Mouse (Mus musculus): ENCODE measurements at regions not wholly inside any gene's neighbourhood (a gene's known extent, or its start where the extent isn't known, plus 50 kb on each side); places are given as distances from the start of the nearest gene placed in this dataset.

GRCm38 (mm10) chr10:56799307-56799706, 422.2 kb downstream of the Gja1 start:
- Histone ChIP-seq H3K36me3 (ENCODE audit: control insufficient read depth in 1 of 2, insufficient read depth in 2 of 2, low read length in 2 of 2) (no peaks in the 10 kb centered on the region), H3K9me3 (replicated peaks; ENCODE audit: insufficient read depth, low read length) (no peaks in the 10 kb centered on the region), H3K4me3 (ENCODE audit: control insufficient read depth in 1 of 2, insufficient read depth in 1 of 2, low read depth in 2 of 2, low read length in 2 of 2) (no peak overlapping the region), H3K79me2 (ENCODE audit: control insufficient read depth, insufficient read depth, low read length, poor library complexity) (no peaks in the 10 kb centered on the region), H3K27me3 (ENCODE audit: control insufficient read depth in 1 of 2, insufficient read depth in 2 of 2, low read length in 2 of 2) (no peaks in the 10 kb centered on the region), H3K9ac (ENCODE audit: control insufficient read depth, low read depth, low read length, poor library complexity, severe bottlenecking) (no peak overlapping the region), H3K4me1 (ENCODE audit: control insufficient read depth in 1 of 2, insufficient read depth in 2 of 2, low read length in 2 of 2) (no peaks in the 10 kb centered on the region), H3K27ac (ENCODE audit: control insufficient read depth, low read depth, low read length) (no peak overlapping the region)
- DNase-seq (ENCODE audit: low read depth, low spot score) = no peak
- TF ChIP-seq UBTF (IDR thresholded peaks at IDR 0.05; ENCODE audit: borderline replicate concordance, insufficient read depth, low read depth, low read length) = no peak
- TF ChIP-seq ZMIZ1 (IDR thresholded peaks at IDR 0.05; ENCODE audit: low read depth, low read length) = no peak
- no peak for TF ChIP-seq POLR2A (IDR thresholded peaks at IDR 0.05; ENCODE audit: control insufficient read depth in 1 of 2, insufficient read depth in 1 of 2, low read depth in 1 of 2, low read length in 2 of 2, poor library complexity in 1 of 2)
- no peak for TF ChIP-seq TAL1 (IDR thresholded peaks at IDR 0.05; ENCODE audit: low read length)
- TF ChIP-seq ZC3H11A (IDR thresholded peaks at IDR 0.05; ENCODE audit: low read depth, low read length) = no peak
- TF ChIP-seq GABPA (IDR thresholded peaks at IDR 0.05; ENCODE audit: low read depth, low read length) = no peak
- no peak for TF ChIP-seq MAX (IDR thresholded peaks at IDR 0.05; ENCODE audit: low read length)
- no peak for TF ChIP-seq SMC3 (IDR thresholded peaks at IDR 0.05; ENCODE audit: low read depth, low read length)
- no peak for TF ChIP-seq NRF1 (IDR thresholded peaks at IDR 0.05; ENCODE audit: insufficient read depth, low read depth, low read length, poor library complexity, severe bottlenecking)
- TF ChIP-seq CHD1 (IDR thresholded peaks at IDR 0.05; ENCODE audit: low read depth, low read length) = no peak
- TF ChIP-seq CTCF (IDR thresholded peaks at IDR 0.05 in 2 of 3, conservative IDR thresholded peaks at IDR 0.05 in 1 of 3; ENCODE audit: control insufficient read depth in 1 of 3, insufficient read depth in 1 of 3, low read depth in 2 of 3, low read length in 3 of 3, poor library complexity in 1 of 3, severe bottlenecking in 1 of 3) = no peak
- no peak for TF ChIP-seq USF1 (IDR thresholded peaks at IDR 0.05; ENCODE audit: low read depth, low read length)
- TF ChIP-seq ZNF384 (IDR thresholded peaks at IDR 0.05; ENCODE audit: low read depth, low read length) = no peak

DNA sequence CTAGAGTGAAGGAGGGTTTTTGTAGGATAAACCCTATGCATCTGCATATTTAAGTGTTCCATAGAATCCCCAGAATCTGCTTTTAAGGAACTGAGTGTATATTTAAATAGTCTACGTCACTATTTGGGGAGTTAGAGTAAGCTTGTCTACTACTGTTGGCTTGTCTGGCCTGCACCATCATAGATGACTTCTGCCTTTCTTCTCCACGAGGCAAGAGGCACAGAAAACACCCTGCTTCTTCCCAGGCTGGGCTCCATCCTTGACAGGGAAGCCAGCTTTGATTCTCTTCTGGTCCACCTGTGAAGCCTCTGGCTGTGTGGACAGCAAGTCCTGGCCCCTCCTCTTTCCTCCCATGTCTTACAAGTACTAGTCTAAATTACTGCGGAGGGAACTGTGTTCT, 422.6 kb downstream of the Gja1 start:
- Histone ChIP-seq H3K4me3 (ENCODE audit: control insufficient read depth in 1 of 2, insufficient read depth in 1 of 2, low read depth in 2 of 2, low read length in 2 of 2) (no peak overlapping the region), H3K9me3 (replicated peaks; ENCODE audit: insufficient read depth, low read length) (no peaks in the 10 kb centered on the region), H3K79me2 (ENCODE audit: control insufficient read depth, insufficient read depth, low read length, poor library complexity) (no peaks in the 10 kb centered on the region), H3K9ac (ENCODE audit: control insufficient read depth, low read depth, low read length, poor library complexity, severe bottlenecking) (no peak overlapping the region), H3K36me3 (ENCODE audit: control insufficient read depth in 1 of 2, insufficient read depth in 2 of 2, low read length in 2 of 2) (no peaks in the 10 kb centered on the region), H3K4me1 (ENCODE audit: control insufficient read depth in 1 of 2, insufficient read depth in 2 of 2, low read length in 2 of 2) (no peaks in the 10 kb centered on the region), H3K27me3 (ENCODE audit: control insufficient read depth in 1 of 2, insufficient read depth in 2 of 2, low read length in 2 of 2) (no peaks in the 10 kb centered on the region), H3K27ac (ENCODE audit: control insufficient read depth, low read depth, low read length) (no peak overlapping the region)
- no peak for TF ChIP-seq MAZ (IDR thresholded peaks at IDR 0.05; ENCODE audit: low read depth, low read length)
- TF ChIP-seq NRF1 (IDR thresholded peaks at IDR 0.05; ENCODE audit: insufficient read depth, low read depth, low read length, poor library complexity, severe bottlenecking) = no peak
- no peak for DNase-seq (ENCODE audit: low read depth, low spot score)

DNA sequence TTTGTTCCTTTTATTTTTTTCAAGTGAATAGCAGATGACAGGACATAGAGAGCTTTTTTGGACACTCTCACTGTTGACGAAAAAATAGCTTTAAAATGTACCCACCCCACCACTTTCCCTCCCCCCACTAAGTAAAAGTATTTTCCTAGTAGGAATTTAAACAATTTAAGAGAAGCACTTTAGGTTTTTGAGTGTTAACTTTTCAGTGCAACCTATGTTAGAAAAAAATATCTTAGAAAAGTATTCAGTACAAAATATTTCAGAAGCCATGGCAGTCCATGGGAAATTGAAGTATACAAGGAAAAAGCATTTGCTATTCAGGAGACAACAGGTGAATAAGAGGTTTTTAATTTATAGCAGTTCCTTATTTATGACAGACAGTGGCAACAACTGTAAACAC, 431.9 kb downstream of the Gja1 start:
- Histone ChIP-seq H3K9me3 (replicated peaks; ENCODE audit: insufficient read depth, low read length) (no peaks in the 10 kb centered on the region), H3K27ac (ENCODE audit: control insufficient read depth, low read depth, low read length) (no peak overlapping the region), H3K4me3 (ENCODE audit: control insufficient read depth in 1 of 2, insufficient read depth in 1 of 2, low read depth in 2 of 2, low read length in 2 of 2) (no peak overlapping the region), H3K27me3 (ENCODE audit: control insufficient read depth in 1 of 2, insufficient read depth in 2 of 2, low read length in 2 of 2) (no peaks in the 10 kb centered on the region), H3K9ac (ENCODE audit: control insufficient read depth, low read depth, low read length, poor library complexity, severe bottlenecking) (no peak overlapping the region), H3K36me3 (ENCODE audit: control insufficient read depth in 1 of 2, insufficient read depth in 2 of 2, low read length in 2 of 2) (no peaks in the 10 kb centered on the region), H3K79me2 (ENCODE audit: control insufficient read depth, insufficient read depth, low read length, poor library complexity) (no peaks in the 10 kb centered on the region), H3K4me1 (ENCODE audit: control insufficient read depth in 1 of 2, insufficient read depth in 2 of 2, low read length in 2 of 2) (no peaks in the 10 kb centered on the region)
- DNase-seq (ENCODE audit: low read depth, low spot score) = no peak
- TF ChIP-seq KAT2A (conservative IDR thresholded peaks at IDR 0.05; ENCODE audit: low read depth, low read length) (no peak), RCOR1 (IDR thresholded peaks at IDR 0.05; ENCODE audit: low read depth, low read length) (no peak), MYC (IDR thresholded peaks at IDR 0.05; ENCODE audit: low read depth, low read length) (no peak), EP300 (IDR thresholded peaks at IDR 0.05; ENCODE audit: low read depth in 1 of 2, low read length in 2 of 2) (no peak), TCF12 (IDR thresholded peaks at IDR 0.05; ENCODE audit: low read depth, low read length) (no peak), GATA1 (IDR thresholded peaks at IDR 0.05; ENCODE audit: low read depth, low read length) (no peak), MEF2A (IDR thresholded peaks at IDR 0.05; ENCODE audit: extremely low read depth, insufficient replicate concordance, low read depth, low read length, poor library complexity, severe bottlenecking) (no peak)
